Mouse (Mus musculus) left cerebral cortex, adult 9 months (tissue): Measurements from ENCODE around the gene Nphp4.

Experiments
- DNase-seq, 2 experiments: peaks; one replicate each; pipeline ENCODE4 v3.0.0; 2022; ENCODE audit warnings: low spot score in 2 of 2

The Nphp4 gene

GRCm38 (mm10) chr4:152558246-152558645 is 81.7 kb downstream of the Nphp4 start:
- DNase-seq, result no peak

GRCm38 (mm10) chr4:152568006-152568405 is 91.5 kb downstream of the Nphp4 start:
- DNase-seq, result no peak

GRCm38 (mm10) chr4:152568662-152569395 is 92.3 kb downstream of the Nphp4 start:
- no peak for DNase-seq

- no peak for DNase-seq
Measured at GRCm38 (mm10) chr4:152574266-152574665, 97.8 kb downstream of the Nphp4 start.

- no peak for DNase-seq
Measured at GRCm38 (mm10) chr4:152576826-152577225, 100.3 kb downstream of the Nphp4 start.

GRCm38 (mm10) chr4:152579956-152580355 is 103.5 kb downstream of the Nphp4 start:
- DNase-seq, result no peak

GRCm38 (mm10) chr4:152582206-152582605 is 105.7 kb downstream of the Nphp4 start:
- DNase-seq, result no peak

- no peak for DNase-seq
Measured at GRCm38 (mm10) chr4:152583616-152584015, 107.1 kb downstream of the Nphp4 start.

GRCm38 (mm10) chr4:152585526-152585925 is 109.0 kb downstream of the Nphp4 start:
- DNase-seq, result peak in 1 of 2 experiments; percentile 24

- DNase-seq, result no peak
Measured at GRCm38 (mm10) chr4:152586175-152586574, 109.7 kb downstream of the Nphp4 start.

- DNase-seq, result no peak
Measured at GRCm38 (mm10) chr4:152604285-152604684, 127.8 kb downstream of the Nphp4 start.

- no peak for DNase-seq
Measured at GRCm38 (mm10) chr4:152609196-152609595, 132.7 kb downstream of the Nphp4 start.

GRCm38 (mm10) chr4:152610026-152610425 is 133.5 kb downstream of the Nphp4 start:
- no peak for DNase-seq
